Mouse (Mus musculus) layer of hippocampus, postnatal 36 days (tissue): Measurements from ENCODE around the gene Fam161b. TPM values are rescaled to one million over a fixed set of nuclear protein-coding genes. Genes with fewer than 3 reads are reported as not detected.

Experiments
- DNase-seq, 2 experiments: peaks; one replicate each; pipeline ENCODE4 v3.0.0; 2022
- total RNA-seq, 2 experiments: library from RNA; stranded (reverse); gene quantifications; 2 replicates each; pipeline ENCODE4 v1.2.3; 2021

Gene Fam161b
- total RNA-seq, result 10 to 100 TPM; 11.1 to 12.1 TPM

GRCm38 (mm10) chr12:84361555-84362489, at the start of gene Fam161b, which contains the start of gene Coq6:
Fam161b (minus strand) TSS chr12:84361833.
Coq6 (plus strand) TSS chr12:84361657.
- peak; percentile 91 for DNase-seq

DNA sequence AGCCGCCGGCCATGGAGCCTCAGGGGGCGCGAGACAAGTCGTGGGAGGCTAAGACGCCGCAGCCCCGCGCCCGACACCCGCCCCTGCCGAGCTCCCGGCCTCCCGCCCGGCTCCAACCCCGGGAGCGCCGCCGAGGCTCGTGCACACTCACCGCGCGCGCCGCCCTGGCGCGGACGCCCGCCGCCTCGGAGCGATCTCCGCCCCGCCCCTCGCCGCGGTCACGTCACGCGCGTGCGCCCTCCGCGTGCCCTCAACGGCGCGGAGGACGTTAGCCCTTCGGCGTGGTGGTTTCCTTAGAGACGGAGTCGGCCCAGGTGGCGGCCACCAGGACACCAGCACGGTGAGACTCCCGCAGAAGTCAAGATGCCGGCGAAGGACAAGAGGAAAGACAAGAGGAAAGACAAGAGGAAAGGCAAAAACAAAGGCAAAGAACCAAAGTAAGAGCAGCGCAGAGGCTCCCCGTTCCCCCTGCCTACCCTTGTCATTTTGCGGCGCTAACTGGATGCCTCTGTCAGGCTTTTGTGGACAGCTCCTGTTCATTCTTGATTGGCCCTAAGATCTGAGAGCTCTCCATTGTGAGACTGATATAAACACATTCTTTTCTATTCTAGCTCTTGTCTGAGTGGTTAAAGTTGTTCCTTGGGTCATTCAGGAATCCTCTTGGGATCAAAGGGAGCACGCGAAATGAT, 47.3 kb upstream of the Fam161b start, which contains the start of the genes Entpd5 and Bbof1:
Gene Entpd5, minus strand, starts transcription at position 211 of the 689 bp plus-strand sequence.
Gene Bbof1, plus strand, starts transcription at position 253 of the 689 bp plus-strand sequence.
- DNase-seq, result peak; percentile 91 to 93

- peak in 1 of 2 experiments; percentile 13 for DNase-seq
These were observed 46.5 kb upstream of the Fam161b start for GRCm38 (mm10) chr12:84407874-84408818.

DNA sequence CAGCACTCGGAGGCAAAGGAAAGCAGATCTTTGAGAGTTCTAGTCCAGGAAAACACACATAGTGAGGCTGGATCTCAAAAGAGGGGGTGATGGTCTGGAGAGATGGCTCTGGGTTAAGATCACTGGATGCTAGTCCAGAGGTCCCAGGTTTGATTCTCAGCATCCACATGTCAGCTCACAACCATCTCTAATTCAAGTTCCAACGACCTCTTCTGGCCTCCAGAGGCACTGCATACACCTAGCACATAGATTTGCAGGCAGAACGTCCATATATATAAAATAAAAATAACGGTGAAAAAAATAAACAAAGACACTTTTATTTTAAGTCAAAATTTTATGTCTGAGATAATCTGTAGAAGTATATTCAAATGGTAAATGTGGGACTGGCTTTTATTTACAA, 45.6 kb upstream of the Fam161b start:
- no peak for DNase-seq

- no peak for DNase-seq
These were observed 42.9 kb upstream of the Fam161b start for GRCm38 (mm10) chr12:84404541-84404940.

- no peak for DNase-seq
These were observed 41.3 kb upstream of the Fam161b start for GRCm38 (mm10) chr12:84402923-84403322.

DNA sequence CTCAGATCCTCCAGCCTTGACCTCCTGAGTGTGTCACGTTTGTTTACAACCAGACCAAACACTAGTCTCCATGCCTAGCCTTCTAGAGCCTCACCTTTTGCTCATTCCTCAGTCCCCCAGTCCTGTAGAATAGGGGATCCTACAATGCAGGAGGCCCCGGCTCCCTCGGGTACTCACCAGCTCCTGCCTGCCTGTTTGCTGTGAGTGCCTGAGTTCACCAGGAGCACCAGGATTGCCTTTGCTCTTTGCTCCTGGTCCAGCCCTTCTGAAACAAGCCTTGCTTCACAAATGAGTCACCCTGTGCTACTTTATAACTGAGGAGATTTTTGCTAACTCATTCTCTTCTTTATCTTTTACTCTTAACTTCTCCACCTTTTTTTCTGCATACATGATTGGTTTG, 39.0 kb upstream of the Fam161b start:
- no peak for DNase-seq

- DNase-seq, result no peak
These were observed 38.4 kb upstream of the Fam161b start for GRCm38 (mm10) chr12:84400068-84400467.

GRCm38 (mm10) chr12:84399663-84400062, 38.0 kb upstream of the Fam161b start:
- DNase-seq, result no peak

GRCm38 (mm10) chr12:84399135-84399534, 37.5 kb upstream of the Fam161b start:
- DNase-seq, result no peak

- no peak for DNase-seq
These were observed 37.0 kb upstream of the Fam161b start for GRCm38 (mm10) chr12:84398629-84399028.

- no peak for DNase-seq
These were observed 36.1 kb upstream of the Fam161b start for GRCm38 (mm10) chr12:84397685-84398084.

- no peak for DNase-seq
These were observed 35.5 kb upstream of the Fam161b start for GRCm38 (mm10) chr12:84396947-84397679.

- DNase-seq, result no peak
These were observed 32.2 kb upstream of the Fam161b start for GRCm38 (mm10) chr12:84393847-84394246.

- no peak for DNase-seq
These were observed 31.0 kb upstream of the Fam161b start for GRCm38 (mm10) chr12:84392681-84393080.

GRCm38 (mm10) chr12:84390336-84390735, 28.7 kb upstream of the Fam161b start:
- no peak for DNase-seq

DNA sequence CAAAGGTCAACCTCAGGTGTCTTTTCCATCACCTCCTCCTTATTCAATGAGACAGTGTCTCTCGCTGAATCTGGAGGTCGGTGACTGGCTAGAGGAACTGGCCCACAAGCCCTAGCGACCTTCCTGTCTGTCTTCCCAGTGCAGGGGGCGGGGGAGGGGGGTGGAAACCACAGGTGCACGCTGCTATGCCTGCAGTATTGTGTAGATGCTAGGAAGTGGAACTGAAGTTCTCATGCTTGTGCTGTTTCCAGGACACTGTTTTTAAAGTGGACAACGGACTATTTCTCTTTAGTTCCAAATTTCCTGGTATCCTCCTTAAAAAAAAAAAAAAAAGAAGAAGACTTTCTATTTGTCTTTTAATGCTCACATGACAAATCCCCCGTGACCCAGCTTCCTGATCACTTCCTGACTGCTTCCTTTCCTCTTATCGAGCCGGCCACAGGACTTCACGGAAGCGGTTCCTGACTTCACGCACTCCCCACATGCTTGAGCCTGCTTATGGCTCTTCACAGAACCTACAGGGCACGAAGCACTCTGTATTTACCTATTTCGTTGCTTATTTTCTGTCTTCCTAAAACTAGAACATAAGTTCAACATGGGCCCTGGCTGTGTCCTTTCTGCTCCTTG, 27.3 kb upstream of the Fam161b start:
- no peak for DNase-seq

DNA sequence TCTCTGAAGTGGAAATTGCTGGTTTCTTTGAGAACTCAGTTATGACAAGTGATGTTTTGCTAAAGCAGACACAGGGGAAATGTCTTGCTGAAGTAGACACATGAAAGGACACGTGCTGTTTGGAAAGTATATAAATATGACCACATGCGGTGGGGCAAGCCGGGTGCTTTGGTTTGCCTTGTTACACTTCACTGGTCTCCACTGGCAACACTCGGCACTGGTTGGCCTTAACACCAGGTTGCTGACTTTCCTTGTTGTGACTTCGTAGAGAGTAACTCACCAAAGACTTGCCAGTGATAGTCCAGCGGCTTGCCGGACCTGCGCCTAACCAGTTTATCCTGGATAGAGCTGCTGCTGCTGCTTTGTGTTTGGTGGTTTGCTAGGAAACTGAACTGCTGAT, 26.5 kb upstream of the Fam161b start:
- DNase-seq, result no peak

DNA sequence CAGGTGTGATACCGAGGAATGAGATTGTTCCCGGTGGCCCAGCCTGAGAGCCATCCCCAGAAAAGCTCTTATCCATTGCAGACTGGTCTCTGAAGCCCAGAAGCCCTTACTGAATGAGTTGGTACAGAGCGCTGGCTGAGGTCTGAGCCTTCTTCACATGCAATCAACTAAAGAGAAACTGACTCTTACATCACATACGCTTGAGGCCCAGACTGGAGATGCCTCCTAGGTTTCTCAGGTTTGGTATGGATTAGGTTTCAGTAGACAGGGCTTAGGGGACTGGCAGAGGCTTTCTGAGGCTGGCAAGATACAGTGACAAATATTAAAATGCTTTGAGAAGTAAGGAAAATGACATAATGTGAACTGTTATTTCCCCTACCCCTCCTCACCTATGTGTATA, 23.8 kb upstream of the Fam161b start:
- DNase-seq, result no peak

DNA sequence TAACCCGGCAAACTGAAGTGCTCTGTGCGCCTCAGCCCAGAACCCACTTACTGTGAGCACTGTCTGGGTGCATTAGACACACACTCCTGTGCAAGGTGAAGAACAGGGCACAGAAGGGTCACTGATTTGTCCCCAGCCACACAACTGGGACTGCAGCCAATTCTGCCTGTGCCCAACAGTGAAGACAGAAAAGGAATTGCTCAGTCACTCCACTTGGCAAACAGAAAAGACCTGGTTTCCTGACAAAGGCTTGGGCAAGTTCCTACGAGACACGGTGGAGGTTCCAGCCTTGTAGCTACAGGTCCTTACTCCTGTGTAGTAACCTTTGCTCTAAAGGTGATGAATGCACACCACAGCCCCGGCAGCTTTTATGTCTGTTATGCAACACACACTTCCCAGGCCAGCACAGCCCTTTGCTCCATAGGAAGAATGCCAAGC, 23.0 kb upstream of the Fam161b start:
- DNase-seq, result no peak

DNA sequence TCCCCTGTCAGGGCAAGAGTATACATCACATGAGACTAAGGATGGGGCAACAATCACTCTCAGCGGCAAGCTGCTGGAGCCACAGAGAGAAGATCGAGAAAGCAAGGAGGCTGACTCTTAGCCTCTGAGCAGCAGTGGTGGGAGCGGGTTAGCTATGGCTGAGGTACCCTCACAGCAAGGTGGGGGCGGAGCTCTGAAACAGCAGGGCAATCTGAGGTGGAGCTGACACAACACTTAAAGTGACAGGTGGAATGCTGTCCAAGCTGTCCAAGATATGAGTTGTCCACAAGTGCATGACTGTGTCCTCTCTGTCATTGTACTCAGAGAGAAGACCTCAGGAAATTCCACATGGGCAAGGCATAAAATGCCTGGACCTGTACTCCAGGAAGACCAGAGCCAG, 20.7 kb upstream of the Fam161b start:
- DNase-seq, result no peak
